Mouse (Mus musculus) G1E (cell line): ENCODE measurements around the gene D230025D16Rik.

Experiments
- CTCF ChIP-seq: IDR thresholded peaks from 2 replicates; pipeline ENCODE4 v1.5.1; 2012; ENCODE audit warnings: low read depth, low read length, inconsistent platforms, mixed read lengths
- GATA1 ChIP-seq: IDR thresholded peaks from 2 replicates; pipeline ENCODE4 v1.6.1; 2012; ENCODE audit warnings: borderline replicate concordance, low read length, inconsistent platforms, mixed read lengths
- POLR2AphosphoS5 ChIP-seq: IDR thresholded peaks from 2 replicates; pipeline ENCODE4 v1.6.1; 2012; ENCODE audit warnings: low read depth, low read length, inconsistent platforms; ENCODE audit not compliant: insufficient replicate concordance

DNA sequence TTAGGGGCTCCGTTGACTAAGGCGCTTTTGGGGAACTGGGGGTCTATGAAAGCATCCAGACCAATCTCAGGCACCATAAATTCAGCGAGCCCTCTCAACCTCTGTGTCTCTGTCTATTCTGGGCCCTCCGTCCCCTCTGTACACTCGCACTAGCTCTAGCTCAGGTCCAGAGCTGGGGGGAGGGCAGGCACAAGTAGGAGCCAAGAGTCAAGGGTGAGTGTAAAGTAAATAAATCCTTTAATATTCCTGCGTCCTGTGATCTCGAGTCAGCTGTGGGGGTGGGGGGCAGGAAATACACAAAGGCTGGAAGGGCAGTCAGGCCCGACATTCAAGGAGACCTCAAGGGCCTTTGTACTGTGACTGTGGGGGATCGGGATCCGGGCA, 44.1 kb downstream of the D230025D16Rik start:
- TF ChIP-seq CTCF (no peak), GATA1 (no peak), POLR2AphosphoS5 (no peak)
